Comparison of ENCODE assay signal across 16 mouse cellular contexts in genomic region chr8:56639277-56639676, GRCm38 (mm10).
DNase-seq lines count a peak whose midpoint lies in the region; ATAC-seq and TF ChIP-seq lines count a peak whose summit lies in the region.
"Had no signal": no experiment of that assay in that cellular context is flagged by ENCODE, and none has a peak within 500 bp of the region (broad histone marks: within the 10 kb centered on the region; RNA-seq: fewer than 3 reads in every experiment).

No protein-coding gene starts in this region.

- H3K27me3 ChIP-seq in limb, embryonic 11.5 days (ENCODE audit: control insufficient read depth, insufficient read depth, low read length) = no peaks in the 10 kb centered on the region
- H3K27me3 ChIP-seq in limb, embryonic 10.5 days (ENCODE audit: low read depth, poor library complexity, severe bottlenecking) = no peaks in the 10 kb centered on the region
- no peaks in the 10 kb centered on the region for H3K27me3 ChIP-seq in limb, embryonic 12.5 days
- no peaks in the 10 kb centered on the region for H3K27me3 ChIP-seq in stomach, embryonic 14.5 days (ENCODE audit: control insufficient read depth, insufficient read depth, low read length)
- no peaks in the 10 kb centered on the region for H3K27me3 ChIP-seq in forebrain, embryonic 11.5 days (ENCODE audit: control insufficient read depth, insufficient read depth, low read length)
- H3K27me3 ChIP-seq: CH12.LX; heart, embryonic 12.5 days; liver, embryonic 13.5 days had no signal

- intact Hi-C loops in gastrocnemius, adult 2 months (cut with DNase I) = no loop called here

- WGBS in limb, embryonic 11.5 days = 43% methylated on average over 6 of the region's 6 CpGs
- WGBS in limb, embryonic 10.5 days = 60% methylated on average over 6 of the region's 6 CpGs
- 29% methylated on average over 6 of the region's 6 CpGs for WGBS in limb, embryonic 12.5 days
- WGBS in stomach, embryonic 14.5 days = 33% methylated on average over 6 of the region's 6 CpGs
- 82% methylated on average over 6 of the region's 6 CpGs for WGBS in forebrain, embryonic 11.5 days

- no peak for TF ChIP-seq CTCF in gastrocnemius, adult 2 months (IDR thresholded peaks at IDR 0.05)

- H3K4me2 ChIP-seq in limb, embryonic 11.5 days (ENCODE audit: low read depth, severe bottlenecking) = no peak overlapping the region
- H3K4me2 ChIP-seq in limb, embryonic 12.5 days = peak overlapping the region; percentile 27
- H3K4me2 ChIP-seq in stomach, embryonic 14.5 days (replicated peaks; ENCODE audit: low read depth, low read length) = peak overlapping the region; percentile 28; the same call in 1 of the 2 replicates
- H3K4me2 ChIP-seq in forebrain, embryonic 11.5 days (ENCODE audit: low read depth, low read length, severe bottlenecking) = no peak overlapping the region
- H3K4me2 ChIP-seq: heart, embryonic 12.5 days; liver, embryonic 13.5 days had no signal

- H3K4me3 ChIP-seq in gastrocnemius, adult 2 months = peak overlapping the region; percentile 28; the same call in 1 of the 2 replicates
- no peak overlapping the region for H3K4me3 ChIP-seq in limb, embryonic 11.5 days (ENCODE audit: low read depth, low read length)
- H3K4me3 ChIP-seq in limb, embryonic 10.5 days = no peak overlapping the region
- no peak overlapping the region for H3K4me3 ChIP-seq in limb, embryonic 12.5 days (replicated peaks)
- no peak overlapping the region for H3K4me3 ChIP-seq in stomach, embryonic 14.5 days (ENCODE audit: low read depth, low read length)
- no peak overlapping the region for H3K4me3 ChIP-seq in forebrain, embryonic 11.5 days (ENCODE audit: low read depth, low read length)
- H3K4me3 ChIP-seq: heart, embryonic 12.5 days; liver, embryonic 13.5 days; myocyte had no signal

- no peaks in the 10 kb centered on the region for H3K36me3 ChIP-seq in limb, embryonic 11.5 days (ENCODE audit: control insufficient read depth, insufficient read depth, low read length)
- H3K36me3 ChIP-seq in limb, embryonic 10.5 days = no peaks in the 10 kb centered on the region
- H3K36me3 ChIP-seq in limb, embryonic 12.5 days = no peaks in the 10 kb centered on the region
- no peaks in the 10 kb centered on the region for H3K36me3 ChIP-seq in stomach, embryonic 14.5 days (ENCODE audit: control insufficient read depth, insufficient read depth, low read length)
- no peaks in the 10 kb centered on the region for H3K36me3 ChIP-seq in forebrain, embryonic 11.5 days (ENCODE audit: control insufficient read depth, insufficient read depth, low read length)
- H3K36me3 ChIP-seq: heart, embryonic 12.5 days; liver, embryonic 13.5 days had no signal

- no peak overlapping the region for H3K27ac ChIP-seq in gastrocnemius, adult 2 months
- H3K27ac ChIP-seq in limb, embryonic 11.5 days (replicated peaks; ENCODE audit: low read depth, low read length) = peak overlapping the region; percentile 32; the same call in 1 of the 2 replicates
- H3K27ac ChIP-seq in limb, embryonic 10.5 days = no peak overlapping the region
- peak overlapping the region; percentile 31; the same call in 1 of the 2 replicates for H3K27ac ChIP-seq in limb, embryonic 12.5 days
- no peak overlapping the region for H3K27ac ChIP-seq in stomach, embryonic 14.5 days (ENCODE audit: low read length)
- no peak overlapping the region for H3K27ac ChIP-seq in forebrain, embryonic 11.5 days (ENCODE audit: low read depth, low read length)
- H3K27ac ChIP-seq: liver, embryonic 13.5 days had no signal

- no peaks in the 10 kb centered on the region for H3K4me1 ChIP-seq in limb, embryonic 11.5 days (ENCODE audit: control insufficient read depth, insufficient read depth, low read length)
- peaks cover 9% of the 10 kb centered on the region; the same call in 1 of the 2 replicates for H3K4me1 ChIP-seq in limb, embryonic 10.5 days
- 0 out of 2 replicates have a peak, but pooled peaks cover 2% of the 10 kb centered on the region for H3K4me1 ChIP-seq in limb, embryonic 12.5 days (replicated peaks)
- H3K4me1 ChIP-seq in stomach, embryonic 14.5 days (ENCODE audit: control insufficient read depth, insufficient read depth, low read length) = no peaks in the 10 kb centered on the region
- no peaks in the 10 kb centered on the region for H3K4me1 ChIP-seq in forebrain, embryonic 11.5 days (replicated peaks; ENCODE audit: control insufficient read depth, insufficient read depth, low read length)
- H3K4me1 ChIP-seq: heart, embryonic 12.5 days; liver, embryonic 13.5 days had no signal

- no peak overlapping the region for H3K9ac ChIP-seq in limb, embryonic 11.5 days (ENCODE audit: low read length)
- no peak overlapping the region for H3K9ac ChIP-seq in limb, embryonic 12.5 days (replicated peaks)
- H3K9ac ChIP-seq in stomach, embryonic 14.5 days (replicated peaks; ENCODE audit: low read depth, low read length) = no peak overlapping the region
- no peak overlapping the region for H3K9ac ChIP-seq in forebrain, embryonic 11.5 days (ENCODE audit: low read length)
- H3K9ac ChIP-seq: heart, embryonic 12.5 days; liver, embryonic 13.5 days had no signal

- H3K9me3 ChIP-seq in limb, embryonic 11.5 days (ENCODE audit: control insufficient read depth, low read length) = no peaks in the 10 kb centered on the region
- H3K9me3 ChIP-seq in limb, embryonic 10.5 days (replicated peaks) = no peaks in the 10 kb centered on the region
- no peaks in the 10 kb centered on the region for H3K9me3 ChIP-seq in limb, embryonic 12.5 days
- no peaks in the 10 kb centered on the region for H3K9me3 ChIP-seq in stomach, embryonic 14.5 days (ENCODE audit: control insufficient read depth, low read depth, low read length)
- H3K9me3 ChIP-seq in forebrain, embryonic 11.5 days (ENCODE audit: control insufficient read depth, low read length) = no peaks in the 10 kb centered on the region
- H3K9me3 ChIP-seq: heart, embryonic 12.5 days; liver, embryonic 13.5 days had no signal

- ATAC-seq in limb, embryonic 11.5 days (ENCODE audit: insufficient number of reproducible peaks, low FRiP score, low TSS enrichment, low read depth) = 0 out of 2 replicates have a peak, but pooled peaks have one; percentile 51
- no peak; the same call in 1 of the 2 replicates for ATAC-seq in limb, embryonic 12.5 days (ENCODE audit: insufficient number of reproducible peaks, insufficient read depth, low FRiP score, low TSS enrichment, low read depth)
- 0 out of 2 replicates have a peak, but pooled peaks have one; percentile 46 for ATAC-seq in stomach, embryonic 14.5 days (ENCODE audit: insufficient number of reproducible peaks, insufficient read depth, low FRiP score, low read depth)
- ATAC-seq in forebrain, embryonic 11.5 days (replicated peaks; ENCODE audit: low FRiP score) = no peak

- no peak for DNase-seq in gastrocnemius, adult 2 months
- DNase-seq in gastrocnemius, adult 18-20 months (ENCODE audit: low spot score) = no peak
- no peak for DNase-seq in limb, embryonic 11.5 days (ENCODE audit: low spot score)
- DNase-seq in limb, embryonic 10.5 days (ENCODE audit: low spot score) = no peak
- no peak for DNase-seq in forebrain, embryonic 11.5 days (ENCODE audit: low spot score)
- DNase-seq in layer of hippocampus, postnatal 10 days (ENCODE audit: low spot score in 2 of 2) = no peak
- DNase-seq: adrenal gland, adult 8-10 months; cerebellum, postnatal 10 days; kidney, postnatal 14 days; liver, embryonic 13.5 days; midbrain, embryonic 14.5 days had no signal

Comparison
In these comparisons a context has a peak if more than half of its experiments do, and no peak if none do; other contexts are left out.
1. H3K27ac ChIP-seq: peak in limb, embryonic 11.5 days (single experiment) and limb, embryonic 12.5 days (single experiment); none in gastrocnemius, adult 2 months (single experiment), limb, embryonic 10.5 days (single experiment), stomach, embryonic 14.5 days (single experiment) and forebrain, embryonic 11.5 days (single experiment).
2. ATAC-seq: peak in limb, embryonic 11.5 days (single experiment) and stomach, embryonic 14.5 days (single experiment); none in limb, embryonic 12.5 days (single experiment) and forebrain, embryonic 11.5 days (single experiment).
3. H3K4me2 ChIP-seq: peak in limb, embryonic 12.5 days (single experiment) and stomach, embryonic 14.5 days (single experiment); none in limb, embryonic 11.5 days (single experiment) and forebrain, embryonic 11.5 days (single experiment).